Mouse (Mus musculus) forebrain, embryonic 14.5 days (tissue): ENCODE results near the gene Soat1. TPM values are rescaled to one million over a fixed set of nuclear protein-coding genes. Genes with fewer than 3 reads are reported as not detected.
A peak's percentile ranks its signal among the peaks of the same experiment; 100 is the strongest.

Experiments
- ATAC-seq: fragments of 200-750 bp; cut with Nextera tagmentation; 2 replicates; pipeline ENCODE4 v1.8.0; 2017; ENCODE audit warnings: mild to moderate bottlenecking, moderate library complexity
- DNase-seq: peaks from one replicate; pipeline ENCODE4 v3.0.0-alpha.2; 2015; ENCODE audit warnings: low spot score
- H3K27ac ChIP-seq: fragments of 300-500 bp; sonication (generic); 2 replicates; pipeline ENCODE4 v1.5.1; 2014; ENCODE audit warnings: low read depth, mild to moderate bottlenecking, control low read depth, low read length, moderate library complexity
- H3K27me3 ChIP-seq: fragments of 300-500 bp; sonication (generic); replicated peaks from 2 replicates; pipeline ENCODE4 v1.6.1; 2014; ENCODE audit warnings: low read length, control low read depth, mixed read lengths; ENCODE audit not compliant: control insufficient read depth, insufficient read depth
- H3K36me3 ChIP-seq: fragments of 300-500 bp; sonication (generic); 2 replicates; pipeline ENCODE4 v1.6.1; 2014; ENCODE audit warnings: low read length, control low read depth; ENCODE audit not compliant: control insufficient read depth, insufficient read depth
- H3K4me1 ChIP-seq: fragments of 300-500 bp; sonication (generic); 2 replicates; pipeline ENCODE4 v1.6.1; 2014; ENCODE audit warnings: antibody characterized with exemption, low read length, control low read depth; ENCODE audit not compliant: control insufficient read depth, insufficient read depth
- H3K4me2 ChIP-seq: fragments of 300-500 bp; sonication (generic); 2 replicates; pipeline ENCODE4 v1.6.1; 2014; ENCODE audit warnings: mild to moderate bottlenecking, control low read depth, low read length
- H3K4me3 ChIP-seq: fragments of 300-500 bp; sonication (generic); 2 replicates; pipeline ENCODE4 v1.5.1; 2014; ENCODE audit warnings: low read depth, low read length, control low read depth
- H3K9ac ChIP-seq: fragments of 300-500 bp; sonication (generic); 2 replicates; pipeline ENCODE4 v1.6.1; 2014; ENCODE audit warnings: mild to moderate bottlenecking, low read length, control low read depth, moderate library complexity
- H3K9me3 ChIP-seq: fragments of 300-500 bp; sonication (generic); replicated peaks from 2 replicates; pipeline ENCODE4 v1.6.1; 2016; ENCODE audit warnings: low read length, control low read depth, mixed read lengths; ENCODE audit not compliant: control insufficient read depth
- WGBS: fragments of 180-500 bp; shearing (Covaris S2); extraction: QIAGEN DNeasy Blood & Tissue Kit; methylation state at CpG from one replicate; pipeline ENCODE4 v1.1.7; 2014; 5-methylcytosine and 5-hydroxymethylcytosine counted together
- polyA plus RNA-seq: library from polyadenylated mRNA; unstranded; fragments of >200 nt; fragmentation: Nextera tagmentation; extraction: Ambion mirVana; gene quantifications from 2 replicates; pipeline ENCODE4 v1.2.1, GENCODE M21; 2014

Gene Soat1
- polyA plus RNA-seq, 1 experiment from 2014 or later: 11.9 TPM

GRCm38 (mm10) chr1:156461036-156461435 is 13.1 kb downstream of the Soat1 start:
- no peaks in the 10 kb centered on the region for H3K27me3 ChIP-seq
- H3K27ac ChIP-seq: no peak overlapping the region
- H3K4me1 ChIP-seq: no peaks in the 10 kb centered on the region
- H3K9me3 ChIP-seq: no peaks in the 10 kb centered on the region
- no peaks in the 10 kb centered on the region for H3K36me3 ChIP-seq
- H3K9ac ChIP-seq: no peak overlapping the region
- no peak overlapping the region for H3K4me3 ChIP-seq
- 78% methylated on average over 6 of the region's 6 CpGs for WGBS
- ATAC-seq (no peak), DNase-seq (no peak)
- H3K4me2 ChIP-seq: no peak overlapping the region

GRCm38 (mm10) chr1:156460216-156460615 is 13.9 kb downstream of the Soat1 start:
- Histone ChIP-seq H3K27ac (no peak overlapping the region), H3K4me3 (no peak overlapping the region), H3K27me3 (no peaks in the 10 kb centered on the region), H3K4me2 (no peak overlapping the region), H3K9me3 (no peaks in the 10 kb centered on the region), H3K4me1 (no peaks in the 10 kb centered on the region), H3K36me3 (no peaks in the 10 kb centered on the region), H3K9ac (no peak overlapping the region)
- WGBS: 95% methylated on average over 4 of the region's 4 CpGs
- DNase-seq (no peak), ATAC-seq (no peak)

- no peaks in the 10 kb centered on the region for H3K27me3 ChIP-seq
- H3K36me3 ChIP-seq: no peaks in the 10 kb centered on the region
- no peak overlapping the region for H3K27ac ChIP-seq
- H3K9me3 ChIP-seq: no peaks in the 10 kb centered on the region
- H3K4me3 ChIP-seq: no peak overlapping the region
- DNase-seq: no peak
- no peak overlapping the region for H3K9ac ChIP-seq
- no peak for ATAC-seq
- WGBS: 91% methylated on average over 3 of the region's 3 CpGs
- no peak overlapping the region for H3K4me2 ChIP-seq
- no peaks in the 10 kb centered on the region for H3K4me1 ChIP-seq
Measured at GRCm38 (mm10) chr1:156459690-156460089, 14.4 kb downstream of the Soat1 start.

GRCm38 (mm10) chr1:156458391-156459060 is 15.6 kb downstream of the Soat1 start:
- WGBS: 82% methylated on average over 8 of the region's 8 CpGs
- Histone ChIP-seq H3K4me1 (no peaks in the 10 kb centered on the region), H3K4me2 (no peak overlapping the region), H3K27ac (no peak overlapping the region), H3K36me3 (no peaks in the 10 kb centered on the region), H3K9me3 (no peaks in the 10 kb centered on the region), H3K27me3 (no peaks in the 10 kb centered on the region), H3K4me3 (no peak overlapping the region), H3K9ac (no peak overlapping the region)
- no peak for ATAC-seq
- DNase-seq: no peak

- DNase-seq (no peak), ATAC-seq (no peak)
- WGBS: 90% methylated on average over 2 of the region's 2 CpGs
- Histone ChIP-seq H3K27me3 (no peaks in the 10 kb centered on the region), H3K36me3 (no peaks in the 10 kb centered on the region), H3K9me3 (no peaks in the 10 kb centered on the region), H3K4me2 (no peak overlapping the region), H3K4me1 (no peaks in the 10 kb centered on the region), H3K4me3 (no peak overlapping the region), H3K9ac (no peak overlapping the region), H3K27ac (no peak overlapping the region)
Measured at GRCm38 (mm10) chr1:156455005-156455758, 18.9 kb downstream of the Soat1 start.

GRCm38 (mm10) chr1:156454384-156454783 is 19.7 kb downstream of the Soat1 start:
- Histone ChIP-seq H3K27me3 (no peaks in the 10 kb centered on the region), H3K9ac (no peak overlapping the region), H3K9me3 (no peaks in the 10 kb centered on the region), H3K27ac (no peak overlapping the region), H3K4me1 (no peaks in the 10 kb centered on the region), H3K4me3 (no peak overlapping the region), H3K36me3 (no peaks in the 10 kb centered on the region), H3K4me2 (no peak overlapping the region)
- no peak for ATAC-seq
- no peak for DNase-seq
- WGBS: 61% methylated on average over 7 of the region's 7 CpGs

GRCm38 (mm10) chr1:156453876-156454275 is 20.3 kb downstream of the Soat1 start:
- ATAC-seq: no peak
- H3K27me3 ChIP-seq: no peaks in the 10 kb centered on the region
- WGBS: 87% methylated on average over 10 of the region's 10 CpGs
- H3K9ac ChIP-seq: no peak overlapping the region
- no peaks in the 10 kb centered on the region for H3K36me3 ChIP-seq
- H3K27ac ChIP-seq: no peak overlapping the region
- H3K4me3 ChIP-seq: no peak overlapping the region
- no peaks in the 10 kb centered on the region for H3K4me1 ChIP-seq
- H3K9me3 ChIP-seq: no peaks in the 10 kb centered on the region
- DNase-seq: no peak
- no peak overlapping the region for H3K4me2 ChIP-seq

- no peak for ATAC-seq
- Histone ChIP-seq H3K9me3 (no peaks in the 10 kb centered on the region), H3K4me1 (no peaks in the 10 kb centered on the region), H3K27ac (no peak overlapping the region), H3K9ac (no peak overlapping the region), H3K27me3 (no peaks in the 10 kb centered on the region), H3K36me3 (no peaks in the 10 kb centered on the region), H3K4me2 (no peak overlapping the region), H3K4me3 (no peak overlapping the region)
- DNase-seq: peak; percentile 35
- WGBS: 18% methylated on average over 4 of the region's 4 CpGs
Measured at GRCm38 (mm10) chr1:156450478-156450877, 23.7 kb downstream of the Soat1 start.

- DNase-seq (no peak), ATAC-seq (no peak)
- H3K36me3 ChIP-seq: no peaks in the 10 kb centered on the region
- no peak overlapping the region for H3K27ac ChIP-seq
- no peaks in the 10 kb centered on the region for H3K9me3 ChIP-seq
- no peaks in the 10 kb centered on the region for H3K27me3 ChIP-seq
- H3K4me3 ChIP-seq: no peak overlapping the region
- H3K9ac ChIP-seq: no peak overlapping the region
- no peak overlapping the region for H3K4me2 ChIP-seq
- H3K4me1 ChIP-seq: peaks cover 2% of the 10 kb centered on the region; the same call in 1 of the 2 replicates
- WGBS: 66% methylated on average over 17 of the region's 17 CpGs
Measured at GRCm38 (mm10) chr1:156449691-156450090, 24.4 kb downstream of the Soat1 start.
